8 mouse cellular contexts compared by ENCODE assay signal in genomic region chr19:38237834-38238212, GRCm38 (mm10). TPM values are rescaled to one million over a fixed set of nuclear protein-coding genes. Genes with fewer than 3 reads are reported as not detected.
A peak's percentile ranks its signal among the peaks of the same experiment; 100 is the strongest.
DNase-seq lines count a peak whose midpoint lies in the region; ATAC-seq and TF ChIP-seq lines count a peak whose summit lies in the region.

No protein-coding gene starts in this region.

- WGBS in forebrain, embryonic 13.5 days: 61% methylated on average over 3 of the region's 3 CpGs
- 70% methylated on average over 3 of the region's 3 CpGs for WGBS in forebrain, embryonic 12.5 days
- 62% methylated on average over 3 of the region's 3 CpGs for WGBS in forebrain, embryonic 14.5 days

- H3K4me3 ChIP-seq in forebrain, embryonic 13.5 days: no peak overlapping the region
- no peak overlapping the region for H3K4me3 ChIP-seq in forebrain, embryonic 12.5 days (replicated peaks)
- peak overlapping the region; percentile 20 to 70 for H3K4me3 ChIP-seq in ES-E14 (ENCODE audit: insufficient read depth in 1 of 2, low read depth in 1 of 2, low read length in 2 of 2, poor library complexity in 1 of 2, severe bottlenecking in 1 of 2)
- H3K4me3 ChIP-seq in forebrain, embryonic 14.5 days (ENCODE audit: low read depth, low read length): no peak overlapping the region

- in situ Hi-C loops in ES-E14 (cut with MboI; ENCODE audit: low sequenced_read_pairs in 2 of 2, unreplicated experiment in 2 of 2): no loop called here

- no peaks in the 10 kb centered on the region for H3K27me3 ChIP-seq in forebrain, embryonic 13.5 days
- H3K27me3 ChIP-seq in forebrain, embryonic 12.5 days: no peaks in the 10 kb centered on the region
- no peaks in the 10 kb centered on the region for H3K27me3 ChIP-seq in forebrain, embryonic 14.5 days (replicated peaks; ENCODE audit: control insufficient read depth, insufficient read depth, low read length)

- ATAC-seq in forebrain, embryonic 13.5 days: peak; percentile 52
- ATAC-seq in forebrain, embryonic 12.5 days (ENCODE audit: low FRiP score): no peak; the same call in 1 of the 2 replicates
- ATAC-seq in forebrain, embryonic 14.5 days: peak; percentile 59
- ATAC-seq in megakaryocyte progenitor cell, adult 5-6 weeks (replicated peaks; ENCODE audit: poor library complexity): peak; percentile 91

- peak; percentile 99 for DNase-seq in ES-E14 (ENCODE audit: low read depth, low spot score)
- DNase-seq in forebrain, embryonic 14.5 days (ENCODE audit: low spot score): no peak
- no peak for DNase-seq in adrenal gland, adult 2 months
- DNase-seq in right cerebral cortex, postnatal 4 days: no peak
- DNase-seq in adrenal gland, postnatal 10 days: no peak

- H3K9me3 ChIP-seq in forebrain, embryonic 13.5 days (replicated peaks): no peaks in the 10 kb centered on the region
- H3K9me3 ChIP-seq in forebrain, embryonic 12.5 days: no peaks in the 10 kb centered on the region
- H3K9me3 ChIP-seq in ES-E14 (ENCODE audit: control insufficient read depth, insufficient read depth, low read depth, low read length): no peaks in the 10 kb centered on the region
- no peaks in the 10 kb centered on the region for H3K9me3 ChIP-seq in forebrain, embryonic 14.5 days (replicated peaks; ENCODE audit: control insufficient read depth, low read length)

- H3K4me1 ChIP-seq in forebrain, embryonic 13.5 days: peaks cover 8% of the 10 kb centered on the region
- peaks cover 10% of the 10 kb centered on the region for H3K4me1 ChIP-seq in forebrain, embryonic 12.5 days
- H3K4me1 ChIP-seq in ES-E14 (ENCODE audit: control insufficient read depth in 2 of 2, insufficient read depth in 2 of 2, low read length in 2 of 2, poor library complexity in 1 of 2): peaks cover 2 to 13% of the 10 kb centered on the region in 2 experiments; a peak in 2 of 4 replicates
- H3K4me1 ChIP-seq in forebrain, embryonic 14.5 days (ENCODE audit: control insufficient read depth, insufficient read depth, low read length): peaks cover 6% of the 10 kb centered on the region

- H3K36me3 ChIP-seq in forebrain, embryonic 13.5 days (ENCODE audit: poor library complexity, severe bottlenecking): no peaks in the 10 kb centered on the region
- H3K36me3 ChIP-seq in forebrain, embryonic 12.5 days (replicated peaks): no peaks in the 10 kb centered on the region
- no peaks in the 10 kb centered on the region for H3K36me3 ChIP-seq in ES-E14 (ENCODE audit: control insufficient read depth, insufficient read depth, low read length, poor library complexity, severe bottlenecking)
- no peaks in the 10 kb centered on the region for H3K36me3 ChIP-seq in forebrain, embryonic 14.5 days (ENCODE audit: control insufficient read depth, insufficient read depth, low read length)

- no peak overlapping the region for H3K9ac ChIP-seq in forebrain, embryonic 13.5 days
- no peak overlapping the region for H3K9ac ChIP-seq in forebrain, embryonic 12.5 days
- no peak overlapping the region for H3K9ac ChIP-seq in ES-E14 (ENCODE audit: insufficient read depth, low read depth, low read length, poor library complexity, severe bottlenecking)
- no peak overlapping the region for H3K9ac ChIP-seq in forebrain, embryonic 14.5 days (ENCODE audit: low read length)

- no peak overlapping the region for H3K4me2 ChIP-seq in forebrain, embryonic 13.5 days
- no peak overlapping the region for H3K4me2 ChIP-seq in forebrain, embryonic 12.5 days
- no peak overlapping the region for H3K4me2 ChIP-seq in forebrain, embryonic 14.5 days (ENCODE audit: low read length)

- H3K27ac ChIP-seq in forebrain, embryonic 13.5 days: peak overlapping the region; percentile 48
- no peak overlapping the region for H3K27ac ChIP-seq in forebrain, embryonic 12.5 days
- peak overlapping the region; percentile 43; the same call in 1 of the 2 replicates for H3K27ac ChIP-seq in ES-E14 (ENCODE audit: insufficient read depth, low read depth, low read length, poor library complexity, severe bottlenecking)
- H3K27ac ChIP-seq in forebrain, embryonic 14.5 days (ENCODE audit: low read depth, low read length): peak overlapping the region; percentile 64

TF ChIP-seq in ES-E14, 5 proteins besides CTCF, POLR2A, EP300 and RAD21:
- no peak for TF ChIP-seq CHD2 (IDR thresholded peaks at IDR 0.05; ENCODE audit: low read depth, low read length)
- no peak for TF ChIP-seq HCFC1 (IDR thresholded peaks at IDR 0.05; ENCODE audit: borderline replicate concordance, insufficient read depth, low read length)
- no peak for TF ChIP-seq MAFK (IDR thresholded peaks at IDR 0.05; ENCODE audit: insufficient read depth, low read depth, low read length)
- TF ChIP-seq ZC3H11A (IDR thresholded peaks at IDR 0.05; ENCODE audit: borderline replicate concordance, low read depth, low read length): no peak
- no peak for TF ChIP-seq ZNF384 (IDR thresholded peaks at IDR 0.05; ENCODE audit: low read depth, low read length)
TF ChIP-seq in ES-E14: peak in this region for 0.

RNA-seq across cellular contexts. Expression of gene Fra10ac1, which starts 13.9 kb away (rescaled TPM):
- 50.4 and 52.4 TPM in 2 replicates for polyA plus RNA-seq in forebrain, embryonic 13.5 days (2015; fragmentation: Nextera tagmentation; extraction: Ambion mirVana)
- polyA plus RNA-seq in forebrain, embryonic 12.5 days (2016; fragmentation: Nextera tagmentation; extraction: Ambion mirVana): 51.8 and 58.4 TPM in 2 replicates
- 12.2 and 14.8 TPM in 2 replicates for total RNA-seq in ES-E14 (2012; rRNA removed)
- polyA plus RNA-seq in forebrain, embryonic 14.5 days (2014; fragmentation: Nextera tagmentation; extraction: Ambion mirVana): 38.9 and 44.5 TPM in 2 replicates
- total RNA-seq in megakaryocyte progenitor cell, adult 5-6 weeks (2015): 31.1 and 33.8 TPM in 2 replicates
- total RNA-seq in megakaryocyte progenitor cell, adult 5-6 weeks (2017): 38.8 and 52.2 TPM in 2 replicates
- 10 to 100 TPM; 11.2 to 16.3 TPM for total RNA-seq in adrenal gland, adult 2 months (2021)
- polyA plus RNA-seq in adrenal gland, adult 2 months (2012; rRNA removed): 2.6 and 4.5 TPM in 2 replicates
- total RNA-seq in adrenal gland, postnatal 10 days (2021): 10 to 100 TPM; 13.4 to 18.8 TPM

RNA-seq across cellular contexts. Expression of gene Lgi1, which starts 26.5 kb away (rescaled TPM):
- 5.9 TPM in 2 replicates for polyA plus RNA-seq in forebrain, embryonic 13.5 days (2015; fragmentation: Nextera tagmentation; extraction: Ambion mirVana)
- polyA plus RNA-seq in forebrain, embryonic 12.5 days (2016; fragmentation: Nextera tagmentation; extraction: Ambion mirVana): 2.1 and 2.4 TPM in 2 replicates
- total RNA-seq in ES-E14 (2012; rRNA removed): 0.18 and 0.53 TPM in 2 replicates
- 8.8 and 13.3 TPM in 2 replicates for polyA plus RNA-seq in forebrain, embryonic 14.5 days (2014; fragmentation: Nextera tagmentation; extraction: Ambion mirVana)
- total RNA-seq in megakaryocyte progenitor cell, adult 5-6 weeks (2015): 0.02 TPM in 1 of 2 replicates, not detected in the other
- total RNA-seq in megakaryocyte progenitor cell, adult 5-6 weeks (2017): not detected in 2 replicates
- total RNA-seq in adrenal gland, adult 2 months (2021): 1 to 10 TPM in 1 of 2 experiments, under 1 TPM in 1; 0.43 to 1.8 TPM
- polyA plus RNA-seq in adrenal gland, adult 2 months (2012; rRNA removed): 0.09 TPM in 2 replicates
- total RNA-seq in adrenal gland, postnatal 10 days (2021): 1 to 10 TPM; 3.2 to 5.8 TPM

Comparison
In these comparisons a context has a peak if more than half of its experiments do, and no peak if none do; other contexts are left out.
1. H3K4me3 ChIP-seq: peak in ES-E14 (2 of 2); none in forebrain, embryonic 13.5 days (single experiment), forebrain, embryonic 12.5 days (single experiment) and forebrain, embryonic 14.5 days (single experiment).